Mouse (Mus musculus) left cerebral cortex, adult 18-20 months (tissue): ENCODE results near the gene Zfp639. TPM values are rescaled to one million over a fixed set of nuclear protein-coding genes. Genes with fewer than 3 reads are reported as not detected.

Source experiments
- total RNA-seq, 2 experiments: library from RNA; stranded (reverse); gene quantifications; 2 replicates each; pipeline ENCODE4 v1.2.3; 2021

Gene Zfp639
- total RNA-seq, 2 experiments from 2014 or later, result 33.5 to 33.8 TPM

Other genes with a start within 250 kb of the Zfp639 start
- gene Zmat3, start 144.2 kb upstream of the Zfp639 start, total RNA-seq, result 10 to 100 TPM; 76.3 to 78.7 TPM
- 10 to 100 TPM; 62.0 to 71.2 TPM for gene Pik3ca, start 112.6 kb upstream of the Zfp639 start, total RNA-seq
- under 1 TPM in 1 of 2 experiments, not detected in 1; 0.35 TPM for gene Kcnmb3, start 18.0 kb upstream of the Zfp639 start, total RNA-seq
- gene Mfn1, start 19.2 kb downstream of the Zfp639 start, total RNA-seq, result 100 to 1,000 TPM in 1 of 2 experiments, 10 to 100 TPM in 1; 88.3 to 104 TPM
- gene Gnb4, start 106.3 kb downstream of the Zfp639 start, total RNA-seq, result 10 to 100 TPM; 29.2 to 31.4 TPM
- 10 to 100 TPM; 14.9 to 15.8 TPM for gene Actl6a, start 196.0 kb downstream of the Zfp639 start, total RNA-seq
- gene Ndufb5, start 226.7 kb downstream of the Zfp639 start, total RNA-seq, result 100 to 1,000 TPM; 201 to 213 TPM
- 10 to 100 TPM; 19.4 to 23.0 TPM for gene Mrpl47, start 227.3 kb downstream of the Zfp639 start, total RNA-seq